Mouse (Mus musculus) CH12.LX (cell line): ENCODE measurements around the gene Klhl8. TPM values are rescaled to one million over a fixed set of nuclear protein-coding genes. Genes with fewer than 3 reads are reported as not detected.

ENCODE experiments used
- DNase-seq: peaks from one replicate; pipeline ENCODE4 v3.0.0-alpha.2; 2013; ENCODE audit errors: extremely low read depth
- H3K27ac ChIP-seq: 2 replicates; pipeline ENCODE4 v1.5.1; 2012; ENCODE audit warnings: low read depth, mild to moderate bottlenecking, control low read depth, moderate library complexity; ENCODE audit not compliant: insufficient read depth
- H3K27me3 ChIP-seq: replicated peaks from 2 replicates; pipeline ENCODE3; 2012; ENCODE audit warnings: inconsistent platforms
- H3K36me3 ChIP-seq, 2 experiments: replicated peaks in 1 of 2; 2 replicates each; pipeline versions ENCODE3 to v1.6.1; 2012; ENCODE audit warnings: inconsistent platforms in 1 of 2, low read length in 1 of 2, mild to moderate bottlenecking in 1 of 2, mixed read lengths in 1 of 2, moderate library complexity in 1 of 2; ENCODE audit not compliant: control insufficient read depth in 1 of 2, insufficient read depth in 1 of 2
- H3K4me1 ChIP-seq, 2 experiments: 2 replicates each; pipeline ENCODE4 v1.6.1; 2012; ENCODE audit warnings: inconsistent platforms in 1 of 2, moderate library complexity in 1 of 2; ENCODE audit not compliant: insufficient read depth in 2 of 2, control insufficient read depth in 1 of 2
- H3K4me2 ChIP-seq: 2 replicates; pipeline ENCODE4 v1.6.1; 2012; ENCODE audit warnings: low read depth, mild to moderate bottlenecking, control low read depth; ENCODE audit not compliant: poor library complexity, insufficient read depth, severe bottlenecking
- H3K4me3 ChIP-seq, 3 experiments: fragments of 150-350 bp in 1 of 3; sonication (generic) in 1 of 3; replicated peaks in 1 of 3; 2 replicates each; pipeline versions ENCODE3 to v1.5.1; 2011 to 2012; ENCODE audit warnings: low read depth in 2 of 3, low read length in 2 of 3, mild to moderate bottlenecking in 2 of 3, moderate library complexity in 2 of 3, control low read depth in 1 of 3, improper control_type of control experiment in 1 of 3, inconsistent platforms in 1 of 3, mixed read lengths in 1 of 3; ENCODE audit not compliant: poor library complexity in 1 of 3
- H3K79me2 ChIP-seq: replicated peaks from 2 replicates; pipeline ENCODE4 v1.6.1; 2012; ENCODE audit warnings: mild to moderate bottlenecking, moderate library complexity; ENCODE audit not compliant: control insufficient read depth, poor library complexity, insufficient read depth, severe bottlenecking; ENCODE audit errors: extremely low read depth
- H3K9ac ChIP-seq: 2 replicates; pipeline ENCODE4 v1.6.1; 2012; ENCODE audit warnings: low read depth, mild to moderate bottlenecking, control low read depth, moderate library complexity; ENCODE audit not compliant: insufficient read depth
- H3K9me3 ChIP-seq: replicated peaks from 2 replicates; pipeline ENCODE3; 2012; ENCODE audit warnings: low read length, inconsistent platforms, mixed read lengths
- BHLHE40 ChIP-seq: IDR thresholded peaks from 2 replicates; pipeline ENCODE4 v1.6.1; 2011; ENCODE audit warnings: mild to moderate bottlenecking, low read depth, low read length, improper control_type of control experiment
- CHD1 ChIP-seq: IDR thresholded peaks from 2 replicates; pipeline ENCODE4 v1.6.1; 2012; ENCODE audit warnings: low read depth, low read length, improper control_type of control experiment, inconsistent platforms
- CHD2 ChIP-seq: IDR thresholded peaks from 2 replicates; pipeline ENCODE4 v1.6.1; 2011; ENCODE audit warnings: low read length, improper control_type of control experiment
- CTCF ChIP-seq, 2 experiments: IDR thresholded peaks in 1 of 2; conservative IDR thresholded peaks in 1 of 2; 2 replicates each; pipeline ENCODE4 v1.5.1; 2011 to 2012; ENCODE audit warnings: low read depth in 2 of 2, low read length in 2 of 2, improper control_type of control experiment in 1 of 2, inconsistent platforms in 1 of 2, mild to moderate bottlenecking in 1 of 2, moderate library complexity in 1 of 2
- E2F4 ChIP-seq: IDR thresholded peaks from 2 replicates; pipeline ENCODE4 v1.6.1; 2011; ENCODE audit warnings: low read depth, low read length, improper control_type of control experiment; ENCODE audit not compliant: insufficient replicate concordance
- ELF1 ChIP-seq: IDR thresholded peaks from 2 replicates; pipeline ENCODE4 v1.6.1; 2014; ENCODE audit warnings: low read depth, mild to moderate bottlenecking, inconsistent platforms, low read length, improper control_type of control experiment
- EP300 ChIP-seq: IDR thresholded peaks from 2 replicates; pipeline ENCODE4 v1.6.1; 2011; ENCODE audit warnings: low read length, improper control_type of control experiment
- ETS1 ChIP-seq: conservative IDR thresholded peaks from 2 replicates; pipeline ENCODE4 v1.6.1; 2012; ENCODE audit warnings: low read depth, mild to moderate bottlenecking, inconsistent platforms, low read length, improper control_type of control experiment, moderate library complexity
- GABPA ChIP-seq: IDR thresholded peaks from 2 replicates; pipeline ENCODE4 v1.6.1; 2012; ENCODE audit warnings: low read depth, low read length, improper control_type of control experiment, inconsistent platforms; ENCODE audit not compliant: insufficient replicate concordance
- HCFC1 ChIP-seq: IDR thresholded peaks from 2 replicates; pipeline ENCODE4 v1.6.1; 2012; ENCODE audit warnings: low read depth, mild to moderate bottlenecking, inconsistent platforms, low read length, improper control_type of control experiment
- IRF4 ChIP-seq: IDR thresholded peaks from 2 replicates; pipeline ENCODE4 v1.6.1; 2014; ENCODE audit warnings: low read depth, mild to moderate bottlenecking, inconsistent platforms, low read length, improper control_type of control experiment
- JUN ChIP-seq: IDR thresholded peaks from 2 replicates; pipeline ENCODE4 v1.6.1; 2011; ENCODE audit warnings: low read depth, mild to moderate bottlenecking, low read length, improper control_type of control experiment, moderate library complexity; ENCODE audit not compliant: insufficient read depth
- JUND ChIP-seq: conservative IDR thresholded peaks from 2 replicates; pipeline ENCODE4 v1.6.1; 2011; ENCODE audit warnings: low read depth, low read length, improper control_type of control experiment
- KAT2A ChIP-seq: IDR thresholded peaks from 2 replicates; pipeline ENCODE4 v1.6.1; 2012; ENCODE audit warnings: low read length, improper control_type of control experiment, inconsistent platforms; ENCODE audit not compliant: insufficient replicate concordance
- MAFK ChIP-seq: IDR thresholded peaks from 2 replicates; pipeline ENCODE4 v1.6.1; 2011; ENCODE audit warnings: low read length, improper control_type of control experiment; ENCODE audit not compliant: insufficient replicate concordance
- MAX ChIP-seq: IDR thresholded peaks from 2 replicates; pipeline ENCODE4 v1.6.1; 2011; ENCODE audit warnings: low read length, improper control_type of control experiment
- MAZ ChIP-seq: IDR thresholded peaks from 2 replicates; pipeline ENCODE4 v1.6.1; 2012; ENCODE audit warnings: low read depth, mild to moderate bottlenecking, inconsistent platforms, low read length, improper control_type of control experiment, moderate library complexity
- MEF2A ChIP-seq: IDR thresholded peaks from 2 replicates; pipeline ENCODE4 v1.6.1; 2014; ENCODE audit warnings: low read depth, mild to moderate bottlenecking, inconsistent platforms, low read length, improper control_type of control experiment, borderline replicate concordance
- MXI1 ChIP-seq: IDR thresholded peaks from 2 replicates; pipeline ENCODE4 v1.6.1; 2011; ENCODE audit warnings: mild to moderate bottlenecking, low read depth, low read length, improper control_type of control experiment
- MYC ChIP-seq: IDR thresholded peaks from 2 replicates; pipeline ENCODE4 v1.6.1; 2011; ENCODE audit warnings: low read depth, mild to moderate bottlenecking, improper control_type of control experiment, low read length
- NELFE ChIP-seq: IDR thresholded peaks from 2 replicates; pipeline ENCODE4 v1.6.1; 2011; ENCODE audit warnings: low read depth, low read length, improper control_type of control experiment
- NRF1 ChIP-seq: IDR thresholded peaks from 2 replicates; pipeline ENCODE4 v1.6.1; 2014; ENCODE audit warnings: low read depth, mild to moderate bottlenecking, inconsistent platforms, low read length, improper control_type of control experiment, moderate library complexity
- PAX5 ChIP-seq: IDR thresholded peaks from 2 replicates; pipeline ENCODE4 v1.6.1; 2012; ENCODE audit warnings: low read length, inconsistent platforms, mixed read lengths
- POLR2A ChIP-seq: IDR thresholded peaks from 2 replicates; pipeline ENCODE4 v1.6.1; 2011; ENCODE audit warnings: low read depth, mild to moderate bottlenecking, improper control_type of control experiment, low read length
- POLR2AphosphoS2 ChIP-seq: IDR thresholded peaks from 2 replicates; pipeline ENCODE4 v1.6.1; 2011; ENCODE audit warnings: low read depth, low read length, improper control_type of control experiment
- RAD21 ChIP-seq: IDR thresholded peaks from 2 replicates; pipeline ENCODE4 v1.6.1; 2011; ENCODE audit warnings: low read depth, mild to moderate bottlenecking, low read length, improper control_type of control experiment, moderate library complexity
- RCOR1 ChIP-seq: conservative IDR thresholded peaks from 2 replicates; pipeline ENCODE4 v1.6.1; 2012; ENCODE audit warnings: low read depth, mild to moderate bottlenecking, inconsistent platforms, low read length, improper control_type of control experiment
- SIN3A ChIP-seq: IDR thresholded peaks from 2 replicates; pipeline ENCODE4 v1.6.1; 2012; ENCODE audit warnings: low read length, improper control_type of control experiment, inconsistent platforms
- SMC3 ChIP-seq: IDR thresholded peaks from 2 replicates; pipeline ENCODE4 v1.6.1; 2011; ENCODE audit warnings: low read depth, low read length, improper control_type of control experiment
- TBP ChIP-seq: conservative IDR thresholded peaks from 2 replicates; pipeline ENCODE4 v1.6.1; 2011; ENCODE audit warnings: low read depth, low read length, improper control_type of control experiment
- TCF12 ChIP-seq: IDR thresholded peaks from 2 replicates; pipeline ENCODE4 v1.6.1; 2014; ENCODE audit warnings: low read depth, mild to moderate bottlenecking, inconsistent platforms, low read length, improper control_type of control experiment
- UBTF ChIP-seq: IDR thresholded peaks from 2 replicates; pipeline ENCODE4 v1.6.1; 2012; ENCODE audit warnings: low read depth, mild to moderate bottlenecking, inconsistent platforms, low read length, improper control_type of control experiment, moderate library complexity
- USF1 ChIP-seq: IDR thresholded peaks from 2 replicates; pipeline ENCODE4 v1.6.1; 2014; ENCODE audit warnings: low read depth, mild to moderate bottlenecking, inconsistent platforms, low read length, improper control_type of control experiment
- USF2 ChIP-seq: conservative IDR thresholded peaks from 2 replicates; pipeline ENCODE4 v1.6.1; 2011; ENCODE audit warnings: low read depth, low read length, improper control_type of control experiment
- ZC3H11A ChIP-seq: IDR thresholded peaks from 2 replicates; pipeline ENCODE4 v1.6.1; 2012; ENCODE audit warnings: low read depth, mild to moderate bottlenecking, inconsistent platforms, low read length, improper control_type of control experiment
- ZKSCAN1 ChIP-seq: IDR thresholded peaks from 2 replicates; pipeline ENCODE4 v1.6.1; 2012; ENCODE audit warnings: low read depth, inconsistent platforms, low read length, improper control_type of control experiment, borderline replicate concordance
- ZMIZ1 ChIP-seq: IDR thresholded peaks from 2 replicates; pipeline ENCODE4 v1.6.1; 2012; ENCODE audit warnings: low read depth, mild to moderate bottlenecking, inconsistent platforms, low read length, improper control_type of control experiment
- ZNF384 ChIP-seq: IDR thresholded peaks from 2 replicates; pipeline ENCODE4 v1.6.1; 2012; ENCODE audit warnings: low read depth, low read length, improper control_type of control experiment, inconsistent platforms
- dilution Hi-C: fragments of 300-500 bp; cut with MboI; formaldehyde crosslinking; loops from 2 replicates; pipeline ENCODE4 v1.14.3; 2020; ENCODE audit warnings: low sequenced_read_pairs; ENCODE audit not compliant: extremely low pct_unique_long_range_greater_than_20kb, extremely low pct_ligation_motif_present
- in situ Hi-C: fragments of 300-500 bp; cut with MboI; formaldehyde crosslinking; loops from 3 replicates; pipeline ENCODE4 v1.14.3; 2019; ENCODE audit warnings: low sequenced_read_pairs, low pct_ligation_motif_present, low pct_unique_long_range_greater_than_20kb, mixed read lengths
- polyA plus RNA-seq: library from polyadenylated mRNA; unstranded; fragments of >175 nt; gene quantifications from 2 replicates; pipeline ENCODE4 v1.2.1, GENCODE M21; 2012; ENCODE audit warnings: low read depth; ENCODE audit not compliant: insufficient read length
- total RNA-seq, 2 experiments: library from RNA; depleted of rRNA; stranded (reverse); fragments of 300-350 nt in 1 of 2; fragments of >200 nt in 1 of 2; gene quantifications; 2 replicates each; pipeline ENCODE4 v1.2.3; 2012 to 2014

Gene Klhl8
- total and polyA plus RNA-seq, 3 experiments: 3.4 to 15.6 (median 5.4) TPM

DNA sequence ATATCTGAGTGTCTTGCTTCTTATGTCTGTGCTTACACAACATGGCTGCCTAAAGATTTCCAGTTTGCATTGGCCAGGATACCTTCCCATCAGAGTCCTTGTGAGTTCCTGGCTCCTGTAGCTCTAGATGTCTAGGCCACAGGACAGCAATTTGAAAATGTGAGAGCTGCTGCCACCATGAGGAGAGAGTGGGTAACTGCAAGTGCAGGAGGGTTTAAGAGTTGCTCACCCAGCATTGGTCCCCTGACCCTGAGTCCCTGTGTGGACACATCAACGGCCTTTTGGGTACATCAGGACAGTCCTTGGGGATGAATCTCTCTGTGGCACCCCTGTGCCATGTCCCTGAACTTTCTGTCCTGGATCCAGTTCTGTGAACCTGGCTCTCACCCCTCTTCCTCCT, 93.3 kb downstream of the Klhl8 start:
- Histone ChIP-seq H3K27me3 (no peaks in the 10 kb centered on the region), H3K4me3 (no peak overlapping the region), H3K4me2 (no peak overlapping the region), H3K9me3 (no peaks in the 10 kb centered on the region), H3K36me3 (peaks cover 74 to 98% of the 10 kb centered on the region in 2 experiments), H3K27ac (no peak overlapping the region), H3K79me2 (peaks cover 48% of the 10 kb centered on the region), H3K4me1 (peaks cover 15 to 30% of the 10 kb centered on the region in 2 experiments), H3K9ac (no peak overlapping the region)
- in situ Hi-C loops: loop anchor here (25.0 kb wide), 1 partner anchor 480 kb away; no protein-coding TSS in a partner anchor
- dilution Hi-C loops: no loop called here
- DNase-seq: peak; percentile 74
- TF ChIP-seq HCFC1 (no peak), MAZ (no peak), USF2 (no peak), EP300 (no peak), PAX5 (no peak), RCOR1 (no peak), SMC3 (peak; percentile 93), ELF1 (no peak), SIN3A (no peak), MEF2A (0 out of 2 replicates have a peak, but pooled peaks have one; percentile 26), ZC3H11A (peak; percentile 63), UBTF (no peak), JUN (no peak), RAD21 (peak; percentile 95), MXI1 (0 out of 2 replicates have a peak, but pooled peaks have one; percentile 47), MYC (peak; percentile 21; the same call in 1 of the 2 replicates), TCF12 (no peak), GABPA (no peak), NELFE (no peak), USF1 (no peak), POLR2A (no peak), CTCF (conservative IDR thresholded peaks at IDR 0.05 in 1 of 2, IDR thresholded peaks at IDR 0.05 in 1 of 2; ENCODE audit: low read depth in 2 of 2, low read length in 2 of 2) (peak; percentile 92 to 98), MAFK (no peak), JUND (no peak), TBP (no peak), CHD2 (no peak), NRF1 (no peak), BHLHE40 (no peak), CHD1 (no peak), KAT2A (no peak), ETS1 (no peak), IRF4 (peak; percentile 23; the same call in 1 of the 2 replicates), E2F4 (no peak), POLR2AphosphoS2 (no peak), ZMIZ1 (no peak), ZKSCAN1 (no peak), ZNF384 (peak; percentile 29), MAX (0 out of 2 replicates have a peak, but pooled peaks have one; percentile 31)
